Mouse (Mus musculus): ENCODE results near the gene Coro7. TPM values are rescaled to one million over a fixed set of nuclear protein-coding genes. Genes with fewer than 3 reads are reported as not detected.

Gene Coro7
- polyA plus RNA-seq, 1 experiment from 2014 or later, result 13.1 TPM

DNA sequence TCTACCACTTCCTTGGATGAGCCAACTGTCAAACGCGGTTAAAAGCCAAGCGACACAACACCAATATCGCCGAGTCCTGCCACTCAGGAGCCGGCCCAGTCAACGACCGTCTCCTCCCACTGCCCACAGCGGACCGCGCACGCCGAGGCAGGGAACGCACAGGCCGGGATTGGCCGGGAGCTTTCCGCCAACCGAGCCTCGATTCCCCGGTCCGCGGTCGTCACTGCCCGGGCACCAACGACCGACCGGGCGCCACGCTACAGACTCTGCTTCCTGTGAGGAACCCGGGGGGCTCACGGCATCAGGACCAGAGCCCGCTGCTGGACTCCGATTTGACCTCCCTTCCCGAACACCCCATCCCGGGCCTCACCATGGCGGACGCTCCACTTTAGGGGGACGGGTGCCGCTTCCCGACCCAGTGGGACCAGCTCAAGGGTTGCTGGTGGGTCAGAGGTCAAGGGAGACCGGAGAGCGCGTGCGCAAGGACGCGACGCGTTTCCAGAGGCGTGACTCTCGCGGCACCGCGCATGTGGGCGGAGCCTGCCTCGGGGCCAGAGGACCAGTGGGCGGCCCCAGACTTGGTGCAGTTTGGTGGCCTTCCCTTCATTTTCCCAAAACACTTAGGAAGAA lies 55.0 kb downstream of the Coro7 start, which contains the start of gene Pam16:
Gene Pam16 (minus strand): TSS at position 508 of the 630 bp plus-strand sequence.
- Histone ChIP-seq H3K9me3 (replicated peaks; ENCODE audit: low read length) (no peaks in the 10 kb centered on the region), H3K27ac (peak within 1 kb of the TSS; percentile 87), H3K4me1 (replicated peaks; ENCODE audit: insufficient read depth, low read length) (peaks cover 17% of the 10 kb centered on the region), H3K27me3 (ENCODE audit: insufficient read depth, low read length) (no peaks in the 10 kb centered on the region), H3K4me3 (replicated peaks; ENCODE audit: low read depth, low read length) (peak within 1 kb of the TSS; percentile 84), H3K36me3 (ENCODE audit: insufficient read depth, low read length) (peaks cover 15% of the 10 kb centered on the region; the same call in 1 of the 2 replicates), H3K9ac (ENCODE audit: low read depth, low read length) (peak within 1 kb of the TSS; percentile 83), H3K4me2 (ENCODE audit: low read length) (peak within 1 kb of the TSS; percentile 90)
- ATAC-seq (replicated peaks; ENCODE audit: low FRiP score, low read depth), result peak; percentile 80
- peak; percentile 93 for DNase-seq (ENCODE audit: low spot score)
- WGBS, result under 1% methylated on average over 56 of the region's 56 CpGs
- no peak for TF ChIP-seq CTCF (IDR thresholded peaks at IDR 0.05; ENCODE audit: low read depth)

DNA sequence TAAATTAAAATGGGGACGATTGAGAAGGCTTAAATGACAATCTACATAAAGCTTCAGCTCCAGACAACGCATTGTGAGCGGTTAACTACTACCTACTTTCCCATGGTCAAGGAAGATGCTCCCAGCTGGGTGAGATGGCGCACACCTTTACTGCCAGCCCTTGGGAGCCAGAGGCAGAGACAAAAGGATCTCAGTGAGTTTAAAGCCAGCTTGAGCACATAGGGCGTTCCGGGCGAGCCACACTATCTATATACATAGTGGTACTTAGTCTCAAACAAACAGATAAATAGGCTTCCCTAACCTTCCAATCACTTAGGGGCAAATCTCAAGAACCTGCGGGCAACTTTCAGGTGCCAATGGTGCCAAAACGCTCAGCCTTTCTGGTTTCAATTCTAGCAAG lies 55.5 kb downstream of the Coro7 start:
- Histone ChIP-seq H3K9me3 (replicated peaks; ENCODE audit: low read length) (no peaks in the 10 kb centered on the region), H3K27ac (peak overlapping the region; percentile 87), H3K36me3 (ENCODE audit: insufficient read depth, low read length) (peaks cover 15% of the 10 kb centered on the region; the same call in 1 of the 2 replicates), H3K4me2 (ENCODE audit: low read length) (peak overlapping the region; percentile 90), H3K4me1 (replicated peaks; ENCODE audit: insufficient read depth, low read length) (peaks cover 17% of the 10 kb centered on the region), H3K27me3 (ENCODE audit: insufficient read depth, low read length) (no peaks in the 10 kb centered on the region), H3K9ac (ENCODE audit: low read depth, low read length) (peak overlapping the region; percentile 83), H3K4me3 (replicated peaks; ENCODE audit: low read depth, low read length) (peak overlapping the region; percentile 84)
- TF ChIP-seq CTCF (IDR thresholded peaks at IDR 0.05; ENCODE audit: low read depth), result no peak
- DNase-seq (ENCODE audit: low spot score), result no peak
- no peak for ATAC-seq (replicated peaks; ENCODE audit: low FRiP score, low read depth)
- 15% methylated on average over 9 of the region's 9 CpGs for WGBS

GRCm38 (mm10) chr16:4616829-4617228 lies 62.7 kb downstream of the Coro7 start:
- H3K27me3 ChIP-seq (ENCODE audit: insufficient read depth, low read length), result no peaks in the 10 kb centered on the region
- H3K36me3 ChIP-seq (ENCODE audit: insufficient read depth, low read length), result peaks cover 34% of the 10 kb centered on the region
- no peak for TF ChIP-seq CTCF (IDR thresholded peaks at IDR 0.05; ENCODE audit: low read depth)
- no peak overlapping the region for H3K4me2 ChIP-seq (ENCODE audit: low read length)
- H3K9ac ChIP-seq (ENCODE audit: low read depth, low read length), result no peak overlapping the region
- ATAC-seq (replicated peaks; ENCODE audit: low FRiP score, low read depth) (no peak), DNase-seq (ENCODE audit: low spot score) (no peak)
- H3K27ac ChIP-seq, result no peak overlapping the region
- 72% methylated on average over 4 of the region's 4 CpGs for WGBS
- 0 out of 2 replicates have a peak, but pooled peaks cover 4% of the 10 kb centered on the region for H3K4me1 ChIP-seq (replicated peaks; ENCODE audit: insufficient read depth, low read length)
- H3K9me3 ChIP-seq (replicated peaks; ENCODE audit: low read length), result no peaks in the 10 kb centered on the region
- H3K4me3 ChIP-seq (replicated peaks; ENCODE audit: low read depth, low read length), result no peak overlapping the region

DNA sequence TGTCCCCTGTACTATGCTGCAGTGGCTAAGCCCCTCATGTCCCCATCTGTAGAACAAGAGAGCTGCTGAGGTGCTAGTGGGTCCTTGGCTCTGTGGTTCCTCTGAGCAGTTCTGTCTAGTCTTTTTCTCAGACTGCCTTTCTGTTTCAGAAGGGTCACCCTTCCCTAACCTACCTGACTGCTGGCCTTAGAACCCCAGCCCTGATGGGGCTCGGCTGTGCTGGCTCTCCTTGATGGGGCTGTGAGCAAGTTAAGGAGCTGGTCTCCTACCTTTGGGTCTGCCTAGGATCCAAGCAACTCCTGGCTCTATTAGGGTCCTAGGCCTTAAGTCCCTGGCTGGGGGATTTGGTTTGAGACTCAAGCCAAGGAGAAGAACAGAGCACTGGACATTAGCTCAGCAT lies 64.3 kb downstream of the Coro7 start:
- no peak for DNase-seq (ENCODE audit: low spot score)
- Histone ChIP-seq H3K4me2 (ENCODE audit: low read length) (no peak overlapping the region), H3K4me1 (replicated peaks; ENCODE audit: insufficient read depth, low read length) (no peaks in the 10 kb centered on the region), H3K27ac (peak overlapping the region; percentile 44), H3K27me3 (ENCODE audit: insufficient read depth, low read length) (no peaks in the 10 kb centered on the region), H3K9ac (ENCODE audit: low read depth, low read length) (0 out of 2 replicates have a peak overlapping the region, but pooled peaks have one; percentile 13), H3K36me3 (ENCODE audit: insufficient read depth, low read length) (peaks cover 41% of the 10 kb centered on the region), H3K9me3 (replicated peaks; ENCODE audit: low read length) (no peaks in the 10 kb centered on the region), H3K4me3 (replicated peaks; ENCODE audit: low read depth, low read length) (no peak overlapping the region)
- no peak for TF ChIP-seq CTCF (IDR thresholded peaks at IDR 0.05; ENCODE audit: low read depth)
- no peak for ATAC-seq (replicated peaks; ENCODE audit: low FRiP score, low read depth)
- 83% methylated on average over 1 of the region's 1 CpGs for WGBS

DNA sequence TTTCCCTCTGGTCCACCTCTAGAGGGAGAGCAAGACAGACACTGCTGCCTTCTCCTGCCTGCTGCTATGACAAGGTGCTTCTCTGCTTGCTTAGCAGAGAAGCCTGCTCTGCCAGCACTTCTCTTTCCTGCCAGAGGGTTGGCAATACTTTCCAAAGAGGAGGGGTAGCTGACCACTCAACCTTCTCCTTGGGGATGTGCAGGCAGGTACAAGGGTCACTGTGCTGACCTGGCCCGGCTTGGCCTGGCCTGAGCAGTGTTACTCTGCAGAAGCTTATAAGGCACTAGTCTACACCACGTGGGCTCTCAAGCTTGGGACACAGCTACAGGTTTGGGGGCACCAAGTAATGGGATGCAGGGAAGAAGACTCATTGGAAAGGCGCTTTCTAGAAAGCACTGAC lies 64.9 kb downstream of the Coro7 start:
- Histone ChIP-seq H3K4me2 (ENCODE audit: low read length) (no peak overlapping the region), H3K9ac (ENCODE audit: low read depth, low read length) (no peak overlapping the region), H3K27ac (peak overlapping the region; percentile 44), H3K4me1 (replicated peaks; ENCODE audit: insufficient read depth, low read length) (no peaks in the 10 kb centered on the region), H3K36me3 (ENCODE audit: insufficient read depth, low read length) (peaks cover 45% of the 10 kb centered on the region), H3K9me3 (replicated peaks; ENCODE audit: low read length) (no peaks in the 10 kb centered on the region), H3K27me3 (ENCODE audit: insufficient read depth, low read length) (no peaks in the 10 kb centered on the region), H3K4me3 (replicated peaks; ENCODE audit: low read depth, low read length) (no peak overlapping the region)
- no peak; the same call in 1 of the 2 replicates for TF ChIP-seq CTCF (IDR thresholded peaks at IDR 0.05; ENCODE audit: low read depth)
- DNase-seq (ENCODE audit: low spot score) (no peak), ATAC-seq (replicated peaks; ENCODE audit: low FRiP score, low read depth) (peak; percentile 85)
- 86% methylated on average over 3 of the region's 3 CpGs for WGBS

DNA sequence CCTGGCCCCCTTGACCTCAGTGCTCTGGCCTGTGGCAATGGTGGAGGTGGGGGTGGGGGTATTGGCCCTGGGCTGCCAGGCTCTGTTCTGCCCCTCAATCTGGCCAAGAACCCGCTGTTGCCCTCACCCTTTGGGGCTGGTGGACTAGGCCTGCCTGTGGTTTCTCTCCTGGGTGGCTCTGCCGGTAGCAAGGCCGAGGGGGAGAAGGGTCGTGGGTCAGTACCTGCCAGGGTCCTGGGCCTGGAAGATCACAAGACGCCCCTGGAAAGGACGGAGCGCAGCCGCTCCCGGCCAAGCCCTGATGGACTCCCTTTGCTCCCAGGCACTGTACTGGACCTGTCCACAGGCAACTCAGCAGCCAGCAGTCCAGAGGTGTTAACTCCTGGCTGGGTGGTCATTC lies 65.8 kb downstream of the Coro7 start:
- peaks cover 48% of the 10 kb centered on the region for H3K36me3 ChIP-seq (ENCODE audit: insufficient read depth, low read length)
- H3K9me3 ChIP-seq (replicated peaks; ENCODE audit: low read length), result no peaks in the 10 kb centered on the region
- no peak overlapping the region for H3K9ac ChIP-seq (ENCODE audit: low read depth, low read length)
- peak overlapping the region; percentile 44; the same call in 1 of the 2 replicates for H3K27ac ChIP-seq
- no peak for TF ChIP-seq CTCF (IDR thresholded peaks at IDR 0.05; ENCODE audit: low read depth)
- H3K4me3 ChIP-seq (replicated peaks; ENCODE audit: low read depth, low read length), result no peak overlapping the region
- DNase-seq (ENCODE audit: low spot score) (no peak), ATAC-seq (replicated peaks; ENCODE audit: low FRiP score, low read depth) (no peak)
- no peak overlapping the region for H3K4me2 ChIP-seq (ENCODE audit: low read length)
- no peaks in the 10 kb centered on the region for H3K27me3 ChIP-seq (ENCODE audit: insufficient read depth, low read length)
- 0 out of 2 replicates have a peak, but pooled peaks cover under 1% of the 10 kb centered on the region for H3K4me1 ChIP-seq (replicated peaks; ENCODE audit: insufficient read depth, low read length)
- 86% methylated on average over 9 of the region's 9 CpGs for WGBS

Measured in kidney, postnatal 0 days (tissue).